Mouse (Mus musculus): ENCODE results near the gene Natd1. TPM values are rescaled to one million over a fixed set of nuclear protein-coding genes. Genes with fewer than 3 reads are reported as not detected.

Natd1 gene
- total and polyA plus RNA-seq, 2 experiments = 1.1 to 6.6 TPM

- no peaks in the 10 kb centered on the region for H3K27me3 ChIP-seq (ENCODE audit: control insufficient read depth, insufficient read depth, low read length)
- no peak overlapping the region for H3K9ac ChIP-seq (ENCODE audit: low read depth, low read length)
- WGBS = 96% methylated on average over 1 of the region's 1 CpGs
- no peak overlapping the region for H3K4me3 ChIP-seq (ENCODE audit: insufficient read depth, low read depth, low read length)
- no peaks in the 10 kb centered on the region for H3K79me2 ChIP-seq (ENCODE audit: control insufficient read depth, insufficient read depth, low read length)
- no peak for DNase-seq (ENCODE audit: extremely low read depth, low read depth, low spot score)
- no peak overlapping the region for H3K27ac ChIP-seq (replicated peaks; ENCODE audit: insufficient read depth, low read depth, low read length)
- TF ChIP-seq CTCF (IDR thresholded peaks at IDR 0.05; ENCODE audit: low read depth, low read length) (no peak), POLR2A (IDR thresholded peaks at IDR 0.05; ENCODE audit: extremely low read depth, insufficient read depth, low read length) (no peak)
- peaks cover 4% of the 10 kb centered on the region; the same call in 1 of the 2 replicates for H3K4me1 ChIP-seq (ENCODE audit: control insufficient read depth, insufficient read depth, low read length)
- no peaks in the 10 kb centered on the region for H3K36me3 ChIP-seq (ENCODE audit: control insufficient read depth, insufficient read depth, low read length)
These were observed 7.6 kb upstream of the Natd1 start for GRCm38 (mm10) chr11:60922195-60922594.

GRCm38 (mm10) chr11:60920021-60920420 lies 5.5 kb upstream of the Natd1 start:
- WGBS = 84% methylated on average over 2 of the region's 2 CpGs
- H3K4me1 ChIP-seq (ENCODE audit: control insufficient read depth, insufficient read depth, low read length) = no peaks in the 10 kb centered on the region
- no peaks in the 10 kb centered on the region for H3K36me3 ChIP-seq (ENCODE audit: control insufficient read depth, insufficient read depth, low read length)
- no peak overlapping the region for H3K4me3 ChIP-seq (ENCODE audit: insufficient read depth, low read depth, low read length)
- no peak overlapping the region for H3K27ac ChIP-seq (replicated peaks; ENCODE audit: insufficient read depth, low read depth, low read length)
- TF ChIP-seq POLR2A (IDR thresholded peaks at IDR 0.05; ENCODE audit: extremely low read depth, insufficient read depth, low read length) (no peak), CTCF (IDR thresholded peaks at IDR 0.05; ENCODE audit: low read depth, low read length) (no peak)
- no peak overlapping the region for H3K9ac ChIP-seq (ENCODE audit: low read depth, low read length)
- no peaks in the 10 kb centered on the region for H3K79me2 ChIP-seq (ENCODE audit: control insufficient read depth, insufficient read depth, low read length)
- no peaks in the 10 kb centered on the region for H3K27me3 ChIP-seq (ENCODE audit: control insufficient read depth, insufficient read depth, low read length)
- no peak for DNase-seq (ENCODE audit: extremely low read depth, low read depth, low spot score)

GRCm38 (mm10) chr11:60915201-60915600 lies 651 bp upstream of the Natd1 start:
- Histone ChIP-seq H3K36me3 (ENCODE audit: control insufficient read depth, insufficient read depth, low read length) (no peaks in the 10 kb centered on the region), H3K4me3 (ENCODE audit: insufficient read depth, low read depth, low read length) (no peak overlapping the region), H3K4me1 (ENCODE audit: control insufficient read depth, insufficient read depth, low read length) (peaks cover 15% of the 10 kb centered on the region), H3K27ac (replicated peaks; ENCODE audit: insufficient read depth, low read depth, low read length) (no peak overlapping the region), H3K9ac (ENCODE audit: low read depth, low read length) (no peak overlapping the region), H3K79me2 (ENCODE audit: control insufficient read depth, insufficient read depth, low read length) (peaks cover 5% of the 10 kb centered on the region; the same call in 1 of the 2 replicates), H3K27me3 (ENCODE audit: control insufficient read depth, insufficient read depth, low read length) (no peaks in the 10 kb centered on the region)
- TF ChIP-seq CTCF (IDR thresholded peaks at IDR 0.05; ENCODE audit: low read depth, low read length) = no peak
- no peak for TF ChIP-seq POLR2A (IDR thresholded peaks at IDR 0.05; ENCODE audit: extremely low read depth, insufficient read depth, low read length)
- DNase-seq (ENCODE audit: extremely low read depth, low read depth, low spot score) = no peak
- WGBS = 71% methylated on average over 4 of the region's 4 CpGs

GRCm38 (mm10) chr11:60913301-60914196 lies 1.0 kb downstream of the Natd1 start:
- Histone ChIP-seq H3K9ac (ENCODE audit: low read depth, low read length) (peak overlapping the region; percentile 92), H3K36me3 (ENCODE audit: control insufficient read depth, insufficient read depth, low read length) (no peaks in the 10 kb centered on the region), H3K4me3 (ENCODE audit: insufficient read depth, low read depth, low read length) (peak overlapping the region; percentile 80), H3K4me1 (ENCODE audit: control insufficient read depth, insufficient read depth, low read length) (peaks cover 15% of the 10 kb centered on the region), H3K79me2 (ENCODE audit: control insufficient read depth, insufficient read depth, low read length) (peaks cover 8% of the 10 kb centered on the region; the same call in 1 of the 2 replicates), H3K27ac (replicated peaks; ENCODE audit: insufficient read depth, low read depth, low read length) (peak overlapping the region; percentile 65), H3K27me3 (ENCODE audit: control insufficient read depth, insufficient read depth, low read length) (no peaks in the 10 kb centered on the region)
- TF ChIP-seq POLR2A (IDR thresholded peaks at IDR 0.05; ENCODE audit: extremely low read depth, insufficient read depth, low read length) (peak; percentile 64), CTCF (IDR thresholded peaks at IDR 0.05; ENCODE audit: low read depth, low read length) (no peak)
- WGBS = under 1% methylated on average over 86 of the region's 86 CpGs
- peak; percentile 58 for DNase-seq (ENCODE audit: extremely low read depth, low read depth, low spot score)

- H3K4me1 ChIP-seq (ENCODE audit: control insufficient read depth, insufficient read depth, low read length) = peaks cover 15% of the 10 kb centered on the region
- no peak for TF ChIP-seq CTCF (IDR thresholded peaks at IDR 0.05; ENCODE audit: low read depth, low read length)
- TF ChIP-seq POLR2A (IDR thresholded peaks at IDR 0.05; ENCODE audit: extremely low read depth, insufficient read depth, low read length) = no peak
- peaks cover 8% of the 10 kb centered on the region; the same call in 1 of the 2 replicates for H3K79me2 ChIP-seq (ENCODE audit: control insufficient read depth, insufficient read depth, low read length)
- H3K27me3 ChIP-seq (ENCODE audit: control insufficient read depth, insufficient read depth, low read length) = no peaks in the 10 kb centered on the region
- H3K9ac ChIP-seq (ENCODE audit: low read depth, low read length) = no peak overlapping the region; the same call in none of the 2 replicates
- peak; percentile 66 for DNase-seq (ENCODE audit: extremely low read depth, low read depth, low spot score)
- no peaks in the 10 kb centered on the region for H3K36me3 ChIP-seq (ENCODE audit: control insufficient read depth, insufficient read depth, low read length)
- WGBS = 4% methylated on average over 7 of the region's 7 CpGs
- peak overlapping the region; percentile 80 for H3K4me3 ChIP-seq (ENCODE audit: insufficient read depth, low read depth, low read length)
- H3K27ac ChIP-seq (replicated peaks; ENCODE audit: insufficient read depth, low read depth, low read length) = no peak overlapping the region
These were observed 2.0 kb downstream of the Natd1 start for GRCm38 (mm10) chr11:60912525-60912973.

Data from liver, adult 2 months (tissue).